Mouse (Mus musculus) left cerebral cortex, postnatal 36 days (tissue): ENCODE results near the gene Odf3. TPM values are rescaled to one million over a fixed set of nuclear protein-coding genes. Genes with fewer than 3 reads are reported as not detected.

Experiments used
- DNase-seq, 2 experiments: peaks; one replicate each; pipeline ENCODE4 v3.0.0; 2021 to 2022; ENCODE audit warnings: low spot score in 2 of 2, mixed read lengths in 1 of 2
- intact Hi-C: fragments of 180-260 bp; cut with DNase I; formaldehyde crosslinking; loops from one replicate; pipeline ENCODE4 v1.15.1; 2025
- total RNA-seq, 2 experiments: library from RNA; stranded (reverse); gene quantifications; 2 replicates each; pipeline ENCODE4 v1.2.3; 2021

Odf3 gene
- total RNA-seq, 2 experiments from 2014 or later: not detected

GRCm38 (mm10) chr7:140840750-140841735 is 6.6 kb upstream of the Odf3 start:
- intact Hi-C loops: no loop called here
- DNase-seq: no peak

GRCm38 (mm10) chr7:140843806-140844205 is 3.8 kb upstream of the Odf3 start:
- intact Hi-C loops: loop anchor here (1.0 kb wide), 1 partner anchor 204 kb away; no protein-coding TSS in a partner anchor
- no peak for DNase-seq

GRCm38 (mm10) chr7:140844905-140845665 is 2.5 kb upstream of the Odf3 start, which contains the start of gene Scgb1c1:
Gene Scgb1c1 (plus strand): TSS chr7:140845547.
- DNase-seq: peak; percentile 80 to 89

GRCm38 (mm10) chr7:140845683-140846082 is 1.9 kb upstream of the Odf3 start:
- DNase-seq: no peak
- intact Hi-C loops: loop anchor here (1.0 to 5.0 kb wide), 2 partner anchors 58 to 327 kb away; partner anchors contain the start of gene Rnh1

More at GRCm38 (mm10) chr7:140844905-140845665, 2.5 kb upstream of the Odf3 start, which contains the start of gene Scgb1c1:
- intact Hi-C loops: loop anchor here (1.0 to 5.0 kb wide), 2 partner anchors 58 to 327 kb away; partner anchors contain the start of gene Rnh1

GRCm38 (mm10) chr7:140846676-140847075 is 929 bp upstream of the Odf3 start:
- intact Hi-C loops: loop anchor here (5.0 kb wide), 1 partner anchor 326 kb away; the partner anchor contains the start of gene Rnh1

GRCm38 (mm10) chr7:140848591-140848990 is 986 bp downstream of the Odf3 start:
- intact Hi-C loops: loop anchor here (5.0 kb wide), 1 partner anchor 324 kb away; the partner anchor contains the start of gene Rnh1
- DNase-seq: no peak

More at GRCm38 (mm10) chr7:140846676-140847075, 929 bp upstream of the Odf3 start:
- no peak for DNase-seq

- intact Hi-C loops: no loop called here
Observed at GRCm38 (mm10) chr7:140851916-140852315, 4.3 kb downstream of the Odf3 start.

GRCm38 (mm10) chr7:140853386-140853785 is 5.8 kb downstream of the Odf3 start:
- intact Hi-C loops: no loop called here
- DNase-seq: no peak

More at GRCm38 (mm10) chr7:140851916-140852315, 4.3 kb downstream of the Odf3 start:
- no peak for DNase-seq

GRCm38 (mm10) chr7:140854483-140854882 is 6.9 kb downstream of the Odf3 start:
- DNase-seq: no peak
- intact Hi-C loops: no loop called here

- no peak for DNase-seq
- intact Hi-C loops: loop anchor here (5.0 kb wide), 1 partner anchor 207 kb away; the partner anchor contains the start of gene B4galnt4
Observed at GRCm38 (mm10) chr7:140855181-140855580, 7.6 kb downstream of the Odf3 start.

GRCm38 (mm10) chr7:140855860-140856784 is 8.5 kb downstream of the Odf3 start, which contains the start of gene Gm45785:
Gene Gm45785 (minus strand): TSS chr7:140856331.
- peak; percentile 84 to 87 for DNase-seq
- intact Hi-C loops: loop anchor here (5.0 kb wide), 1 partner anchor 206 kb away; the partner anchor contains the start of gene B4galnt4

- DNase-seq: peak; percentile 92
- intact Hi-C loops: loop anchor here (1.0 to 5.0 kb wide), 2 partner anchors 25 to 205 kb away; partner anchors contain the start of genes B4galnt4 and Sirt3
Observed at GRCm38 (mm10) chr7:140856785-140857549, 9.4 kb downstream of the Odf3 start, which contains the start of gene Ric8a. Gene Ric8a (plus strand): TSS chr7:140856957.

GRCm38 (mm10) chr7:140857550-140858505 is 10.2 kb downstream of the Odf3 start, which contains the start of gene Bet1l:
Gene Bet1l (minus strand): TSS chr7:140857577.
- intact Hi-C loops: loop anchor here (1.0 to 5.0 kb wide), 2 partner anchors 24 to 204 kb away; partner anchors contain the start of genes B4galnt4 and Sirt3
- peak; percentile 35 to 40 for DNase-seq

GRCm38 (mm10) chr7:140858746-140859145 is 11.1 kb downstream of the Odf3 start:
- no peak for DNase-seq
- intact Hi-C loops: loop anchor here (5.0 kb wide), 1 partner anchor 204 kb away; the partner anchor contains the start of gene B4galnt4

- intact Hi-C loops: loop anchor here (5.0 kb wide), 1 partner anchor 202 kb away; the partner anchor contains the start of gene B4galnt4
- DNase-seq: no peak
Observed at GRCm38 (mm10) chr7:140859997-140860396, 12.4 kb downstream of the Odf3 start.

GRCm38 (mm10) chr7:140860728-140861127 is 13.1 kb downstream of the Odf3 start:
- no peak for DNase-seq
- intact Hi-C loops: no loop called here
